Mouse (Mus musculus) megakaryocyte progenitor cell, adult 5-6 weeks (primary cell): ENCODE data around the gene Rhot1. TPM values are rescaled to one million over a fixed set of nuclear protein-coding genes. Genes with fewer than 3 reads are reported as not detected.

Source experiments
- ATAC-seq: replicated peaks from 2 replicates; pipeline ENCODE4 v1.8.0; 2016; ENCODE audit warnings: mild to moderate bottlenecking, moderate TSS enrichment, inconsistent platforms; ENCODE audit not compliant: poor library complexity
- total RNA-seq, 2 experiments: library from RNA; stranded (forward) in 1 of 2; stranded (reverse) in 1 of 2; fragments of 157-497, 149-512 nt in 1 of 2; fragments of 200-1000 nt in 1 of 2; gene quantifications; 2 replicates each; pipeline versions ENCODE4 v1.2.3 to v1.2.4; 2015 to 2017

Rhot1 gene
- total RNA-seq, 2 experiments from 2014 or later: 50.6 to 66.6 TPM

DNA sequence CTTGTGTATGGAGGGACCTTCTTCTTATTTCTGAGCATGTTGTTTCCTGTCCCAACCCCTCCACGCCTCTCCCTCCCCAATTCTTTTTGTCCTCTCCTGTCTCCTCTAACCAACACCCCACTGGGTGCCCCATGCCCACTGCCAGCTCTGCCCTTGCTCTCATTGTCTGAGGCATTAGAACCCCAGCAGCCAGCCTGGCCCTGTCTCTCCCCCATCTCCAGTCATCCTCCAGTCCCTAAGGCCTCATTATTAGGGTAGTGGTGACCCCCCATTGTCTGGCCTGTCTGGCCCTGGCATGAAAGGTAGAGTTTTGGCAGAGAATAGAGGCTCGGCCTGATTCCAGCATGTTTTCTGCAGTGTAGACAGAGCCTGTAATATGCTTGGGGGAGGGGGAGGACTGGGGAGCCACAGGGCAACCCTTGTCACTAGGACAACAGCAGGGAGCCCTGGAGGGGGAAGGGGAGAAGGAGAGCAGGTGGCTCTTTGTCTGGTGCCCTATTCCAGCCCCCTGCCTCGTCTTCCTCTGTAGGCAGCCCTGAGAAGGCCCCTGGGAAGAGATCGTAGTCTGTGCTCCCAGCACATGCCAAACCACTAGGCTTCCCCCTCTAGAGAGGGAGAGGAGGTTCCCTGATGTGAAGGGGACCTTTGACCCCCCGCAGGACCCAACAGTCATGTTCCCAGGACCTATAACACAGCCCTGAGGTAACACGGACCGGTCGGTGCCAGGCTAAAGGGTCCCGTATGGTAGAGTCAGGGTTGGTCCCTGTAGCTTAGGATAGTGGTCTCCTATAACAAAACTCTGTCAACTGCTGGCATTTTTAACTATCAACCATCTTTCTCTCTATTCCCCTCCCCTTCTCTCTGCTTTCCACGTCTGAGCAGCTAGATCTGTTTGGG is 107.2 kb downstream of the Rhot1 start:
- ATAC-seq: no peak

Other genes with a start within 250 kb of the Rhot1 start
- 29.3 and 29.5 TPM in 2 replicates for gene Utp6, start 246.6 kb upstream of the Rhot1 start, total RNA-seq (2015)
- 112 and 156 TPM in 2 replicates for gene Utp6, start 246.6 kb upstream of the Rhot1 start, total RNA-seq (2017)
- 138 and 147 TPM in 2 replicates for gene Suz12, start 215.9 kb upstream of the Rhot1 start, total RNA-seq (2015)
- gene Suz12, start 215.9 kb upstream of the Rhot1 start, total RNA-seq (2017): 81.3 and 101 TPM in 2 replicates
- gene Crlf3, start 128.0 kb upstream of the Rhot1 start, total RNA-seq (2015): 65.2 and 69.4 TPM in 2 replicates
- gene Crlf3, start 128.0 kb upstream of the Rhot1 start, total RNA-seq (2017): 87.4 and 95.7 TPM in 2 replicates
- gene Atad5, start 119.6 kb upstream of the Rhot1 start, total RNA-seq (2015): 37.0 and 42.8 TPM in 2 replicates
- gene Atad5, start 119.6 kb upstream of the Rhot1 start, total RNA-seq (2017): 28.2 and 42.1 TPM in 2 replicates
- gene Tefm, start 66.8 kb upstream of the Rhot1 start, total RNA-seq (2015): 26.8 and 28.9 TPM in 2 replicates
- 21.1 and 27.3 TPM in 2 replicates for gene Tefm, start 66.8 kb upstream of the Rhot1 start, total RNA-seq (2017)
- gene Adap2, start 54.9 kb upstream of the Rhot1 start, total RNA-seq (2015): 0.07 and 0.17 TPM in 2 replicates
- gene Adap2, start 54.9 kb upstream of the Rhot1 start, total RNA-seq (2017): 0.12 and 0.61 TPM in 2 replicates
- 4.5 and 7.9 TPM in 2 replicates for gene Rnf135, start 25.2 kb upstream of the Rhot1 start, total RNA-seq (2015)
- gene Rnf135, start 25.2 kb upstream of the Rhot1 start, total RNA-seq (2017): 4.8 and 6.5 TPM in 2 replicates
- 0.42 and 0.52 TPM in 2 replicates for gene Rhbdl3, start 91.9 kb downstream of the Rhot1 start, total RNA-seq (2015)
- 0.50 and 1.0 TPM in 2 replicates for gene Rhbdl3, start 91.9 kb downstream of the Rhot1 start, total RNA-seq (2017)
- 5.6 and 6.1 TPM in 2 replicates for gene 5730455P16Rik, start 169.0 kb downstream of the Rhot1 start, total RNA-seq (2015)
- 9.0 and 11.3 TPM in 2 replicates for gene 5730455P16Rik, start 169.0 kb downstream of the Rhot1 start, total RNA-seq (2017)
- gene Zfp207, start 174.3 kb downstream of the Rhot1 start, total RNA-seq (2015): 389 and 414 TPM in 2 replicates
- 215 and 254 TPM in 2 replicates for gene Zfp207, start 174.3 kb downstream of the Rhot1 start, total RNA-seq (2017)
- gene Psmd11, start 219.6 kb downstream of the Rhot1 start, total RNA-seq (2015): 103 and 105 TPM in 2 replicates
- 78.8 and 83.5 TPM in 2 replicates for gene Psmd11, start 219.6 kb downstream of the Rhot1 start, total RNA-seq (2017)